Mouse (Mus musculus) layer of hippocampus, postnatal 10 days (tissue): ENCODE data around the gene Thrb. TPM values are rescaled to one million over a fixed set of nuclear protein-coding genes. Genes with fewer than 3 reads are reported as not detected.
A peak's percentile ranks its signal among the peaks of the same experiment; 100 is the strongest.

Experiments
- DNase-seq, 2 experiments: peaks; one replicate each; pipeline ENCODE4 v3.0.0; 2021; ENCODE audit warnings: low spot score in 2 of 2
- long read RNA-seq: library from polyadenylated mRNA; stranded (forward); transcript quantifications from one replicate; pipeline ENCODE4 v2.0.0, GENCODE M21; 2023
- total RNA-seq, 2 experiments: library from RNA; stranded (reverse); gene quantifications; 2 replicates each; pipeline ENCODE4 v1.2.3; 2021

Thrb gene
- 10 to 100 TPM; 33.2 to 34.1 TPM for total RNA-seq
- long read RNA-seq = 0 reads

DNA sequence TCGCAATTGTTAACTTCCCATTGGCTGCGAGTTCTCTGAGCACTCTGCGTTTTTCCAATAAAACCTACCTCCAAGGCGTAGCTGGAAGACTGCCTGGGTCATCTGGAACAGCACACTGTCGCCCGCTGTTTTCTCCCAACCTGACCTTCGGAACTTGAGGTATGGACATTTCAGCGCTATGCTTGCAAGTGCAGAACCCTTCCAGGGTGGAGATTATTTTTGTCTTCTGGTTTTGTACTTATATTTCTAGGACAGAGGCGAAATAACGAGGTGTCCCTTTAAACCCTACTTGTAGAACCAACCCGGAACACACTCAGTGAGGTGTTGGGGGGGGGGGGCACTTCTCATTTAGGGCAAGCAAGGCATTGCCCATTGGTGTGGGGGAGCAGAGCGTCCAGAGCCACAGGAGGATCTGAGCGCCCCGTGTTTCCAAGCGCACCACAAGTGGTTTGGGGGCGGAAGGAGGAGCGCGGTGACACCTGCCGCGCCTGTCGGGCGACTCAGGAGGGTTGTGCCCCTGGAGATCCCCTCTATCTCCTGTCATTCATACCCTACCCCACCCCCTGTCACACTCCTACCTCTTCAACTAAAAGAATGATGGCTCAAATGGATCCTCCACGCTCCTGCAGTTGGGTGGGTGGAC is at the start of gene Thrb:
Gene Thrb, plus strand, starts transcription at position 576 of the 643 bp plus-strand sequence.
- DNase-seq = peak; percentile 19 to 37

GRCm38 (mm10) chr14:17621671-17622070 is 38.4 kb upstream of the Thrb start:
- DNase-seq = no peak

- DNase-seq = no peak
Measured at GRCm38 (mm10) chr14:17623936-17624335, 36.1 kb upstream of the Thrb start.

DNA sequence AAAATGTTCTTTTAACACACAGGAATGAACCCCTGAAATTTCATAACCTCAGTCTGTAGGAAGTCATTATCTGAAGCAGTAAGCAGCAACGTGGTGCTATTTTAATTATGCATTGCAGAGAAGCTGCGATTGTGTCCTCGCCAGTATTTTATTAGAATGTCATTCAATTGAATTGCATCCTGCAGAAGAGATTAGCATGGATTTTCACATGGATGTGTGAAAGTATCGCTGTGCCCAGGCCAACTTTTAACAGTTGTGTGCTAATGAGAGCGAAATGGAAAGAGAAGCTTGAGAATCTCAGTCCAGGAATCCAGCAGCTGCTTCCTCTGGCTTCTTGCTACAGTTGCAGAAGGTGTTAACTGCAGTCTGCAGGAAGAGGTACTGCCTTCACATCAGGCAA is 30.8 kb upstream of the Thrb start:
- DNase-seq = no peak

DNA sequence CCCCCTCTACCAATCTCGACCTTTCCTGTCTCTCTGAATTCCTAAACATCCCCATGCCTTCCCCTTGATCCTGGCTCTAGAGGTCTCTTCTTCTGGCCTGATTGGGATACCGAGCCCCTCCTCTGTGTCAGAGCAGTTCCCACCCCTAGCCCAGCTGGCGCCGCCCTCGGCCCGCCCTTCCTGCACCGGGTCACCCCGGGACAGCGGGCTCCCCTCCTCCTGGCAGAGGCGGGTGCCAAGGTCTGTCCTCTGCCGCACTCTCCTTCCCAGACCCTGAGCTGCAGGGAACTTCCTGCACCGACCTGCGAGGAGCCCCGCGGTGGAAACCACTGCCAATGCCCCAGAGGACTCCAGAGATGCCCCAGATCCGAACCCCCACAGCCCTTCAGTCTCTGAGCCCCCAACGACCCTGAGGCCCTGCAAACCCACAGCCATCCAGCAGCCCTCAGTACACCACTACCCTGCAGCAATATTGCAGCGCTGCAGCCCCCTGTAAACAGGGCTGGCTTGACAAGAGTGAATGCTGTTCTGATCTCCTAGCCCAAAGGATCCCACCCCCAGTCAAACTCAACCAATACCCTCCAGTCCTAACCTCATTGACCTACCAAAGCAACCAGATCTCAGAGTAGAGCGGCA is 27.1 kb upstream of the Thrb start:
- peak; percentile 45 to 66 for DNase-seq

GRCm38 (mm10) chr14:17636971-17637370 is 23.1 kb upstream of the Thrb start:
- no peak for DNase-seq

GRCm38 (mm10) chr14:17641770-17642169 is 18.3 kb upstream of the Thrb start:
- DNase-seq = no peak

DNA sequence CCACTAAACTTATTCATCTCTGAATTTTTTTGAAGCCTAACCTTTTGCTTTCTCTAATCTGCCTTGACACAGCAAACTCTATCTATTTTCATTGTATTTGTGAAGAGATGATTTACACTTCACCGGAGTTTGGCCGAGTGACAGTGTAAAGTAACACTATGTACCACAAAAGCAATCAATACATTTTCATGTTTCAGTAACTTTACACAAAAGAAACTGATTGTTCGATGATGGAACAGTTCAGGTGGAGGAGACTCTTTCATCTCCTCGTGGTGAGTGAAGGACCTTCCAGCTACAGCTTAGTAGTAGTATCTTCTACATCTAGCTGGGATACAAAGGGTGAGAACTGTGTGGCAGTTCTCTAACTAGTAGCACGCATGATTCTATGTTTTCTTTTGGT is 5.0 kb upstream of the Thrb start:
- DNase-seq = no peak

DNA sequence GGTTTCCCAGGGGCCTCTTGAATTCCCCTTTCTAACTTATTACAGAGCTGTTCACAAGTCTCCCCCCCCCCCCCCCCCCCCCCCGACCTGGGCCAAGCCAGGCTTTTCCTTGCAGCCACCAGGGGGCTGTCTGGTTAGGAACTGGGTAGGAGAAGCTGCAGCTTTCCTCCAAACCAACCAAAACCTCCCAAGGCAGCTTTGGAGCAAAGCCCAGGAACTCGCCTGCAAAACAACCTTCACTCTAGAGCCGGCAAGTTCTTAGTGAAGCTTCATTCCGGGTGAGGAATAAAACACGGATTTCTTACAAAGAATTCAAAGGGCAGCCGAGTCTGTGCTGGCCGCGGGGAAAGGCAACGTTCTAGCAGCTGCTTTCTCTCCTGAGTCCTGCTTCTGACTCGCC is 1.0 kb upstream of the Thrb start:
- DNase-seq = peak; percentile 82 to 89

DNA sequence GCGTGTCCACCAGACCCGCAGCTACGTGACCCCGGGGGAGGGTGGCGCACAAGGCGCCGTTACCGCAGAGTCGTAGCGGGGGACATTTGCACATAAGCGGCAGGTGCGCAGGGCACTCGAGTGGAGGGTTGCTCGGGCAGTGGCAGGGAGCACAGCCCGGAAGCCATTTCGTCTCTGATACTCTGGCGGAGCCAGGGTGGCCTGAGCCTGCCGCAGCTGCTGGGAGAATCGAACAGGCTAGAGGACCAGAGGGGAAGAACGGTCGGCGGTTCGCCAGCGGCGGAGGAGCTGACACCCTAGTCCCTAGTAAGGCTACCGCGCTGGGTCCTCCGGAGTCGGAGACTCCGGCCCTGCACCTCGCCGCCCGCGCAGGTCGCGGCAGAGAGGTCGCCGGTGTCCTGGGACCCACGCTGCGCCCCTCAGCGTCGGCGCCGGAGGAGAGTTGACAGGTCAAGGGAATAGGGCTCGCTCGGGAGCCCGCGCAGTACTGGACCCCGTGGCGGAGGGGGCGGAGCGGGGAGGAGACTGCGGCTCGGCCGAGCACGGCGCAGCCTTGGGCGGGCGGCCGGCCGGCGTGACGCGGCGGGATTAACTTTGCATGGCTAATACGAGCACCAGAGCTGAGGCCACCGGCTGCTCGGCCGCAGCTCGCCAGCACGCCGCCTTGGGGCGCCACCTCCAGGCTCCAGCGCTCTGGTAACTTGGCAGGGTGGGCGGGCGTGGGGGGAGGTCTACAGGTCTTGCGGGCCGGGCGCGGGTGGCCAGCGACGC is 453 bp downstream of the Thrb start:
- peak; percentile 73 to 81 for DNase-seq

DNA sequence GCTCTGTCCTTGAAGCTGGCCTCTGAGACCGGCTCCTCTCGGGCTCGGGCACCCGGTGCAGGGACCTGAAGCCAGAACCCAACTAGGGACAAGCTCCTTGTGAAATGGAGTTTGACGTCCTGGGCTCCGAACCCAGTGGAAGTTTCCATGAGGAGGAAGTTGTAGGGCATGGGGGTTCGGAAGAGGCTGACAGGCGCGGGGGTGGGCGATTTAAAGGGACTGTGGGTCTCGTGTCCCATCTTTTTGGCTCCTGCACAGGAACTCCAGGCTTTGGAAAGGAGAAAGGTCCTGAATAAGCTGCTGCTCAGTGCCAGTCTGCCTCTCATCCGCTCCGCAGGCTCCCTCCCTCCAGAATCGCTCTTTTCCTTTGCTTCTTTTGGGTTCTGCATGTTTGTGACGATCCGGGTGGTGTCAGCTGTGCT is 1.1 kb downstream of the Thrb start:
- no peak for DNase-seq

GRCm38 (mm10) chr14:17662087-17662486 is 2.0 kb downstream of the Thrb start:
- no peak for DNase-seq

DNA sequence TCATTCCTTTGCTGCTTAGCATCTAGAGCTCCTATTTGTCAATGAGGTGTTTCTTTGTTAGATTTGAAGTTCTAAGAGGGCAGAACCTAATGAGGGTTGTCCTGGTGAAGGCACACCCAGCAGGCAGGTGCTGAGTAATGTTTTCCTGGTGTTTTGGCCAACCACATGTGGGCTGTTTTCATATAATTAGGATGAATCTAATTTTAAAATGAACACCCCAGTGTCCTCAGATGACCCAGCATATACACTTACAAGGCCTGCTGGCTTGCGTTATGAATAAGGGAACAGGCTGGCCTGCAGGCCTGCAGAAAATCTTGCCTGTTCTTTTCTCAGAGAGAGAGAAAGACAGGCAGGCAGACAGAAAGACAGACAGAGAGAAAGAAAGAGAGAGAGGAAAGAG is 14.3 kb downstream of the Thrb start:
- DNase-seq = no peak

DNA sequence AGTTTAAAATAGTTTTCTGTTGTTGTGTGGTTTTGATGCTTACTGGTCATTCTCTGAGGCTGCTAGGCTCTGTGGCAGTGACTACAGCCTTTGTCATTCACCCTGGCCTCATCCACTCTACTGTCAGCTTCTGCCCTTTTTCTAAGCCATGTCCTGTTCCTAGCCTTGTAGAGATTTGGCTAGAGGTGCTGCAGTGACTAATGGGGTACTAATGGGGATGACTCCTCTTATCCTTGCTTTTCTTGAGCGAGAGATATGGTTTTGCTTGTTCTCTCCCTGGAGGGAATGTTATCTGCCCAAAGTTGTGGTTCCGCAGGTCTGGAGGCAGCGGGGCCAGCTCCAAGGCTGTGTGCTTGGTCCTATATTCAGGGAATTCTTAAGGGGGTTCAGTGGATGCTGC is 15.2 kb downstream of the Thrb start:
- DNase-seq = no peak

DNA sequence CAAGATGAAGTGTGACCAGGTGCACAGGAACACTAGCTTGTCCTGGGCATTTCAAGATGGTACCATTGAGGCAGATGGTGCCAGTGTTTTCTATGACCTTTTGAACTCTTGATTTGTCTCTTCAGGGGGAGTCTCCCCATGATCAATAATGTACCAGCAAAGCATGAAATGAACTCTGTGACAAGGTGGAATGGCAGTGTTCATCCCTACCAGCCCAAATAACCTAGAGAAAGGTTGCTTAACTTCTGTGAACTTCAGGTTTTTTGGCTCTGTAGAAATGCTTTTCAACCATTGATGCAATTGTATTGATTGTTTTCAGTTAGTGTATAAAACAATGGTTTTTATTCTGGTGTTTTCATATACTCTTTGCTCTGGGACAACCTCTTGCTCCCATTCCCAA is 21.4 kb downstream of the Thrb start:
- DNase-seq = no peak

GRCm38 (mm10) chr14:17684881-17685280 is 24.8 kb downstream of the Thrb start:
- DNase-seq = no peak

DNA sequence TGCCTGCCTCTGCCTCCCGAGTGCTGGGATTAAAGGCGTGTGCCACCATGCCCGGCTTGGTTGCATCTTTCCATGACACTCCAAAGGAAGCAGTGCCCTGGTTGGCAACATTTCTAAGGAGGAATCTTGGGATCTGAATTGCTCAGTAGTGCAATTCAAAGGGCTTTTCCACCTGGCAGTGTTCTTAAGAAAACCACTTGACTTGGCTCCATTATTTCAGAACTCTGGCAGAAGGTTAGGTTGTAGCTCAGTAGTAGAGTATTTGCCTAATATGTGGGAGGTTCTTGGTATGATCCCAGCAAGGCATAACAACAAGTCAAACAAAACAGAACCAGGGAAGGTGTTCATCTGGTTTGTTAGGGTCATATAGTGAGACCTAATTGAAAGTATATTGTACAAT is 25.4 kb downstream of the Thrb start:
- no peak for DNase-seq

GRCm38 (mm10) chr14:17686939-17687338 is 26.9 kb downstream of the Thrb start:
- DNase-seq = no peak

DNA sequence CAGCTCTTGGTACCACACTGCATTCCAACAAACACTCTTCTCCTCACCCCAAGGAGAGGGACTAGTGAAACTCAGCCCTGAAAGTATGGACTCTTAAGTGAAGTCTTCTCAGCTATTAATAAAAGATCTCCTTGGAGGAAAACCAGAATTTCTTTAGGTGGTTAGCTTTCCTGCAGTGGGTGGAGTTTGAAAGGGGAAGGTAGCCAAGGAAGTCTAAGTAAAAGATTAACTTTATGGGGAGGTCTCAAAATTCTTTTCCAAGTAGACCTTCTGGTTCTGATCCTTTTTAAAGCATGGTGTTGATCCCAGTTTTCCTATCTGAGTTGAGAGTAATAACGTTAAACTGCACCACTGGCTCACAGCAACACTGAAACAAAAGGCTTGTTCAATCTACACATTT is 31.2 kb downstream of the Thrb start:
- DNase-seq = no peak

DNA sequence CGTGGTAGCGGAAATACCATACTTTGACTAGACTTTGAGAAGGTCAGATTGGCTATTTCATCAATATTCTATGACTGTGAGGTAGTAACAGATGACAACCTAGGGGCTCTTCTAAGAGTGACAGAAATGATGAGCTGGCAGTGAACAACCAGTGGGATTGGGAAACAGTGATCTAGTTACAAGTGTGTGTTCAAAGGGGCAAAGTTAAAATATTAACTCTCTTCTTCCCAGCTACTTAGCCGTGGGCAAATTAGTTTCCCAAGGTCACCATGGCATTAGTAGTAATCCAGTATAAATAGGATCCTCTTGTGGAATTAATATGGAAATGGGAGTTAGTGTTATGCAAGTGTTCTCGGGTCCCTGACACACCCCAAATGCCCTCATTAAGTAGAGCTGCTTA is 35.5 kb downstream of the Thrb start:
- DNase-seq = no peak

DNA sequence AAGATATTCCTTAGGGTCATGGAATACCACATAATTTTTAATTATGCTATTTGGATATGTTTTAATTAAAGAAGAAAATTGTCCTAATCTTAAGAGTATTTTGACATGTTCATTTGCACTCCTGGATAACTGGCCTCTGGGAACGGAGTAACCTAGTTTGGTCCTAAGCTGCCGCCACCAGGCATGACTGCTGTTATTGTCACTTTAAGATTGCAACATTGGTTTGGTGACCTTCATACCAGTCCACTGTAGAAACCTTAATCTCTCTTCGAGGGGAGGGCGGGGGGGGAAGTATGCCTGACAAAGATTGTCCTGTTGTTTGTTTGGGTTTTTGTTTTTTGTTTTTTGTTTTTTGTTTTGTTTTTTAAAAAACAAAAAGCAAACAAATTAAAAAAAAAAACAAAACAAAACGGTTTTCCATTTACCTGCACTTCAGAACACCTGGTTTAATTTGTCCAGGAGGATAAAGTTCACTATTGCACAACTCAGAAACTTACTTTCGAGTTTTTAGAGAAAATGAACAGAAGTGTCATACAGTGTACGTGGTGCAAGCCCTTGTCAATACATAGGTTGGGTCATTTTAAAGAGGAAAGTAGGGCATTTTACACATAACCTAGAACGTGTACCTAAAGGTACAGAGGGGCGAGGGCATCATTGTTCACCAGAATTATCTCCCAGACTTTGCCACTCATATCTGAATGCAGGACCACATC is 38.0 kb downstream of the Thrb start:
- no peak for DNase-seq

- no peak for DNase-seq
Measured at GRCm38 (mm10) chr14:17700228-17700627, 40.2 kb downstream of the Thrb start.
